ENCODE assay signal across 8 mouse cellular contexts in the genomic region with DNA sequence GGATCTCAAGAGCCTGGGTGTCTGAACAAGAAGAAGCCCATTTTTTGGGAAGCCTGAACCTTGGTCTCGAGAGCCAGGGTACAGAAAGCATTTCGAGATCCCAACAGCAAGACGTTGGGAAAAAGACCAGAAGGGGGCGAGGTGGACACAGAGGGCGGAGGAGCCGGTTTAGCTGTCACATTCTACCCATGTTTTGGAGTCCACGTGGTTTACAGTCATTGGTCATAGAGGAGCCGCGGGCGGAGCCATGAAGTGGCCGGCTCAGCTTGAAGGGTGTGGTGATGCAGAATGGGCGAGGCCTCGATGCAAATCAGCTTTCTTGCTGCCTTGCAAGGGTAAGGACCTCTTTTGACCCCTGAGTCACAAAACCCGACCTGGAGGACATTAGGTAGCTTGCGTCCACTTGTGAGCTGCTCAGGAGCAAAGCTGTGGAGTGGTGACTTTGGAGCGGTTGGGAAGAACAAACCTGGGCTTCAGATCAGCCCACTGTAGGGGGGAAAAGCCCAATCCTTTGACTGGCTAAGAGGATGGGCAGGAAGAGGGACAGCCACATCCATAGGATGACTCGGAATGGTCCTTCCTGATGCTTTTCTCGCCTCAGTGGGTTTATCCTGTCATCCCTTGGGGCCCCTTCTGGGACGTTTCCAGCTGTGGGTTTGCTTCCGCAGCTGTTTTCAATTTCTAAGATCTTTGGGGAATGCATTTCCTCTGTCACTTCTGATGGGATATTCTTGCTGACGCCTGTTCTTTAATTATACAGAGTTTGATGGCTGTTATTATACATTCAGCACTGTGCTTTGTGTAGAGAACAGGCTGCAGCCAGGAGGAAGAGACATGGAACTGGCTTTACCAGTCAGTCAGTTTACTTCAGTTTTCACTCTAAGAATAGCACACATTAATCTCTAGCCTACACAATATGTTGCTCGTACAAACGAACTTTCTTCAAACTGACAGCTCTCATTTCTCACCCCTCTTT. TPM values are rescaled to one million over a fixed set of nuclear protein-coding genes. Genes with fewer than 3 reads are reported as not detected.
DNase-seq lines count a peak whose midpoint lies in the region; ATAC-seq and TF ChIP-seq lines count a peak whose summit lies in the region.

No protein-coding gene starts in this region.

- no peak overlapping the region for H3K9ac ChIP-seq in hindbrain, embryonic 15.5 days
- no peak overlapping the region for H3K9ac ChIP-seq in limb, embryonic 14.5 days (ENCODE audit: low read depth, low read length, severe bottlenecking)
- H3K9ac ChIP-seq in midbrain, embryonic 14.5 days (replicated peaks; ENCODE audit: low read length) = no peak overlapping the region
- H3K9ac ChIP-seq in stomach, postnatal 0 days (ENCODE audit: low read length) = no peak overlapping the region

- no peak for TF ChIP-seq EP300 in stomach, postnatal 0 days (optimal IDR thresholded peaks at IDR 0.05)

- 11% methylated on average over 23 of the region's 23 CpGs for WGBS in hindbrain, embryonic 15.5 days
- WGBS in limb, embryonic 14.5 days = 7% methylated on average over 23 of the region's 23 CpGs
- WGBS in midbrain, embryonic 14.5 days = 8% methylated on average over 23 of the region's 23 CpGs
- WGBS in stomach, postnatal 0 days = 3% methylated on average over 23 of the region's 23 CpGs

- TF ChIP-seq POLR2A in limb, embryonic 14.5 days (IDR thresholded peaks at IDR 0.05; ENCODE audit: borderline replicate concordance, extremely low read depth, insufficient read depth, insufficient read length) = no peak

- H3K27me3 ChIP-seq in hindbrain, embryonic 15.5 days = peaks cover 3% of the 10 kb centered on the region; the same call in 1 of the 2 replicates
- 0 out of 2 replicates have a peak, but pooled peaks cover 3% of the 10 kb centered on the region for H3K27me3 ChIP-seq in limb, embryonic 14.5 days (ENCODE audit: control insufficient read depth, insufficient read depth, low read length)
- H3K27me3 ChIP-seq in midbrain, embryonic 14.5 days (ENCODE audit: control insufficient read depth, insufficient read depth, low read length) = no peaks in the 10 kb centered on the region
- no peaks in the 10 kb centered on the region for H3K27me3 ChIP-seq in stomach, postnatal 0 days (ENCODE audit: control insufficient read depth, insufficient read depth, low read length)

- DNase-seq in cerebellum, adult 9-10 months = no peak
- DNase-seq in adrenal gland, postnatal 4 days (ENCODE audit: low spot score in 2 of 2) = peak; percentile 29 to 57
- DNase-seq in frontal cortex, postnatal 10 days (ENCODE audit: low spot score in 2 of 2) = peak; percentile 31 to 35
- peak; percentile 43 for DNase-seq in limb, embryonic 14.5 days (ENCODE audit: low spot score)
- peak; percentile 23 for DNase-seq in midbrain, embryonic 14.5 days
- DNase-seq in stomach, postnatal 0 days (ENCODE audit: low spot score) = peak; percentile 86

- peak overlapping the region; percentile 17; the same call in 1 of the 2 replicates for H3K4me3 ChIP-seq in hindbrain, embryonic 15.5 days
- no peak overlapping the region for H3K4me3 ChIP-seq in limb, embryonic 14.5 days (replicated peaks; ENCODE audit: low read length)
- H3K4me3 ChIP-seq in midbrain, embryonic 14.5 days (replicated peaks; ENCODE audit: low read depth, low read length) = no peak overlapping the region
- H3K4me3 ChIP-seq in stomach, postnatal 0 days (ENCODE audit: low read depth, low read length) = peak overlapping the region; percentile 19

- no peaks in the 10 kb centered on the region for H3K36me3 ChIP-seq in hindbrain, embryonic 15.5 days
- no peaks in the 10 kb centered on the region for H3K36me3 ChIP-seq in limb, embryonic 14.5 days (ENCODE audit: control insufficient read depth, insufficient read depth, low read length)
- H3K36me3 ChIP-seq in midbrain, embryonic 14.5 days (ENCODE audit: control insufficient read depth, insufficient read depth, low read length) = no peaks in the 10 kb centered on the region
- no peaks in the 10 kb centered on the region for H3K36me3 ChIP-seq in stomach, postnatal 0 days (ENCODE audit: control insufficient read depth, insufficient read depth, low read length)

- H3K4me2 ChIP-seq in hindbrain, embryonic 15.5 days = peak overlapping the region; percentile 46
- peak overlapping the region; percentile 32; the same call in 1 of the 2 replicates for H3K4me2 ChIP-seq in limb, embryonic 14.5 days (replicated peaks; ENCODE audit: low read depth, low read length, severe bottlenecking)
- H3K4me2 ChIP-seq in midbrain, embryonic 14.5 days (ENCODE audit: low read length) = peak overlapping the region; percentile 37
- H3K4me2 ChIP-seq in stomach, postnatal 0 days (replicated peaks; ENCODE audit: low read depth) = peak overlapping the region; percentile 56

- no peaks in the 10 kb centered on the region for H3K9me3 ChIP-seq in hindbrain, embryonic 15.5 days
- H3K9me3 ChIP-seq in limb, embryonic 14.5 days (ENCODE audit: control insufficient read depth, low read length) = no peaks in the 10 kb centered on the region
- no peaks in the 10 kb centered on the region for H3K9me3 ChIP-seq in midbrain, embryonic 14.5 days (ENCODE audit: control insufficient read depth, low read length)
- no peaks in the 10 kb centered on the region for H3K9me3 ChIP-seq in stomach, postnatal 0 days (ENCODE audit: control insufficient read depth, low read length)

- H3K4me1 ChIP-seq in hindbrain, embryonic 15.5 days (replicated peaks) = peaks cover 20% of the 10 kb centered on the region
- peaks cover 7% of the 10 kb centered on the region for H3K4me1 ChIP-seq in limb, embryonic 14.5 days (ENCODE audit: control insufficient read depth, insufficient read depth, low read length)
- H3K4me1 ChIP-seq in midbrain, embryonic 14.5 days (ENCODE audit: control insufficient read depth, insufficient read depth, low read length) = peaks cover 9% of the 10 kb centered on the region; the same call in 1 of the 2 replicates
- peaks cover 4% of the 10 kb centered on the region for H3K4me1 ChIP-seq in stomach, postnatal 0 days (replicated peaks; ENCODE audit: control insufficient read depth, insufficient read depth)

- H3K27ac ChIP-seq in hindbrain, embryonic 15.5 days (replicated peaks) = no peak overlapping the region
- no peak overlapping the region for H3K27ac ChIP-seq in limb, embryonic 14.5 days (replicated peaks; ENCODE audit: low read depth, low read length)
- H3K27ac ChIP-seq in midbrain, embryonic 14.5 days (replicated peaks; ENCODE audit: low read depth, low read length) = no peak overlapping the region
- peak overlapping the region; percentile 75 for H3K27ac ChIP-seq in stomach, postnatal 0 days (replicated peaks)

- 0 out of 2 replicates have a peak, but pooled peaks have one; percentile 52 for ATAC-seq in cerebellum, adult (ENCODE audit: insufficient number of reproducible peaks, low FRiP score, low TSS enrichment)
- no peak; the same call in 1 of the 2 replicates for ATAC-seq in hindbrain, embryonic 15.5 days (ENCODE audit: low FRiP score, low read depth)
- peak; percentile 93 for ATAC-seq in limb, embryonic 14.5 days (ENCODE audit: low FRiP score, low read depth)
- ATAC-seq in midbrain, embryonic 14.5 days (ENCODE audit: low FRiP score, low TSS enrichment) = peak; percentile 51; the same call in 1 of the 2 replicates
- peak; percentile 91 for ATAC-seq in stomach, postnatal 0 days (ENCODE audit: low FRiP score, low TSS enrichment)

- TF ChIP-seq CTCF in stomach, postnatal 0 days (IDR thresholded peaks at IDR 0.05; ENCODE audit: low read depth) = peak; percentile 71

RNA-seq across cellular contexts. Expression of a gene that starts 22.1 kb away (rescaled TPM):
- total RNA-seq in adrenal gland, postnatal 4 days (2021) = 1 to 10 TPM in 1 of 2 experiments, under 1 TPM in 1; 0.25 to 1.0 TPM
- 1.7 and 1.8 TPM in 2 replicates for polyA plus RNA-seq in hindbrain, embryonic 15.5 days (2015; fragmentation: Nextera tagmentation; extraction: Ambion mirVana)
- 1.5 and 1.7 TPM in 2 replicates for polyA plus RNA-seq in limb, embryonic 14.5 days (2012; rRNA removed)
- polyA plus RNA-seq in limb, embryonic 14.5 days (2014; fragmentation: Nextera tagmentation; extraction: Ambion mirVana) = 3.8 and 4.5 TPM in 2 replicates
- 1.1 and 1.3 TPM in 2 replicates for polyA plus RNA-seq in midbrain, embryonic 14.5 days (2014; fragmentation: Nextera tagmentation; extraction: Ambion mirVana)
- polyA plus RNA-seq in stomach, postnatal 0 days (2015; fragmentation: Nextera tagmentation; extraction: Ambion mirVana) = 2.2 and 2.4 TPM in 2 replicates

RNA-seq across cellular contexts. Expression of a gene that starts 23.4 kb away (rescaled TPM):
- total RNA-seq in adrenal gland, postnatal 4 days (2021) = 10 to 100 TPM; 11.7 to 14.8 TPM
- polyA plus RNA-seq in hindbrain, embryonic 15.5 days (2015; fragmentation: Nextera tagmentation; extraction: Ambion mirVana) = 17.6 and 17.8 TPM in 2 replicates
- 3.1 and 3.4 TPM in 2 replicates for polyA plus RNA-seq in limb, embryonic 14.5 days (2012; rRNA removed)
- polyA plus RNA-seq in limb, embryonic 14.5 days (2014; fragmentation: Nextera tagmentation; extraction: Ambion mirVana) = 5.9 and 6.4 TPM in 2 replicates
- 18.2 and 19.5 TPM in 2 replicates for polyA plus RNA-seq in midbrain, embryonic 14.5 days (2014; fragmentation: Nextera tagmentation; extraction: Ambion mirVana)
- polyA plus RNA-seq in stomach, postnatal 0 days (2015; fragmentation: Nextera tagmentation; extraction: Ambion mirVana) = 7.9 TPM in 2 replicates

Comparison
In these comparisons a context has a peak if more than half of its experiments do, and no peak if none do; other contexts are left out.
1. H3K4me3 ChIP-seq: peak in hindbrain, embryonic 15.5 days (single experiment) and stomach, postnatal 0 days (single experiment); none in limb, embryonic 14.5 days (single experiment) and midbrain, embryonic 14.5 days (single experiment).
2. Peak in every context shown above with its lines, with median percentiles within 50 percentile points of each other: H3K4me2 ChIP-seq.